Mouse (Mus musculus): ENCODE measurements around the gene Agbl4. TPM values are rescaled to one million over a fixed set of nuclear protein-coding genes. Genes with fewer than 3 reads are reported as not detected.

Agbl4 gene
- polyA plus RNA-seq, 1 experiment from 2014 or later = 0.30 TPM

DNA sequence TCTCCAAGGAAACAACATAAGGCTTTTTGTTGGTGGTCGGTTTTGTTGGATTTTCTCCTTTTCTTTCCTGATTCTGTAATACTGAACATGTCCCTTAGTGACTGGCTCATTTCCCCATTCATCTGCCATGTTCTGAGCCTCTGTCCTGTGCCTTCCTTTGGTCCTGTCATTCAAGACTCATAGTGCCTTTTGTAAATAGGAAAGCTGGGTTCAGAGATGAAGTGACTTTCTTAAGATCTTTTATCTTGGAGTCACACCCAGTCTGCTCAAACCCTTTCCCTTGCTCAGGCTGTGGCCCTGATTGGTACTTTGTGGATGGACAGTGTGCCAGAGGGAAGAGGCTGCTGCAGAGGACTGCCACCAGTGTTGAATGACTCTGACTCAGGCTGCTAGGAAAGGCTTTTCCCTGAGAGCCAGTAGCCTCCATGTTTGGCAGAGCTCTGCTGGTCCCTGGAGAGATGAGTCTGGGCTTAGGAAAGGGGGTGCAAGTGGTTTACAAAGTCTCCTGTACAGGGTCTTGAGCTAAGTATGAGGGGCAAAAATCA lies 1047.2 kb downstream of the Agbl4 start:
- H3K9me3 ChIP-seq = no peaks in the 10 kb centered on the region
- no peaks in the 10 kb centered on the region for H3K27me3 ChIP-seq (replicated peaks)
- H3K4me1 ChIP-seq (replicated peaks) = peaks cover 3% of the 10 kb centered on the region; the same call in 1 of the 2 replicates
- no peak overlapping the region for H3K9ac ChIP-seq
- no peak overlapping the region for H3K4me3 ChIP-seq (replicated peaks)
- no peak for ATAC-seq
- 73% methylated on average over 1 of the region's 1 CpGs for WGBS
- H3K36me3 ChIP-seq = no peaks in the 10 kb centered on the region; the same call in 1 of the 2 replicates
- H3K27ac ChIP-seq = no peak overlapping the region
- no peak overlapping the region for H3K4me2 ChIP-seq (replicated peaks)

DNA sequence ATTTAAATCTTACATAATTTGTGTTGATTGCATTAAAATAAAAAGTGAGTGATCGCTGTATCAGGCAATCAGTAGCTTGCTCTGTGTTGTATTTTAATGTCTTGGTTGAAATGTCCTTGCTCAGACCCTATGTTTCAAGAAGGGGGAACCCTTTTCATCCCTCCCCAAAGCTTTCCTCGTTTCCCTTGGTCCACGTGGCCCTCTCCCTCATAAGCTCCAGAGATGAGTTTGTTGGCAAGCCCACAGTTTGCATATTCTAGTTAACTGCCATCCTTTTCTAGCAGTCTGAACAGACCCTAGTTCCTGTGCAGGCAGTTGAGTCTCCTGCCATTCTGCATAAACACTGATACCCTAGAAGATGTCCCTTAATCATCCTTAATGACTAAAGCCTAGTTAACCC lies 1050.5 kb downstream of the Agbl4 start:
- 68% methylated on average over 3 of the region's 3 CpGs for WGBS
- no peaks in the 10 kb centered on the region for H3K9me3 ChIP-seq
- H3K27ac ChIP-seq = no peak overlapping the region

DNA sequence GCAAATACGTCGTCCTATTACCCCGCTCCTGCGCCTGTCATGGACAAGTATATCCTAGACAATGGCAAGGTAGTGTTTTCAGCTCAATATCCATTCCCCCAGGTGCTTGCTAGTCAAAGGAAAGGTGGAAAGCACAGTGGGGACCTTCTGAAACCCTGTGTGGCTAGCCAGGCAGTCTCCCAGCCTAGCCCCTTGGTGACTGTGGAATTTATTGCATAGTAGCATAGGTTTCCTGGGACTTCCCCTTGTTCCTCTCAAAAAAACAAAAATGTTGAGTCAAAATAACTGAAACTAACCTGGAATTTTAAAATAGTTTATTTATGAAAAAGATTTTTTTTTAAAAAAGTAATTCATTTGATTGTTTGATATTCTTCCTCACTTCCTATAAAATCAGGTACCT lies 1051.1 kb downstream of the Agbl4 start:
- over 99% methylated on average over 4 of the region's 4 CpGs for WGBS
- Histone ChIP-seq H3K4me1 (replicated peaks) (peaks cover 7% of the 10 kb centered on the region; the same call in 1 of the 2 replicates), H3K4me2 (replicated peaks) (no peak overlapping the region), H3K4me3 (replicated peaks) (no peak overlapping the region), H3K36me3 (no peaks in the 10 kb centered on the region), H3K9me3 (no peaks in the 10 kb centered on the region), H3K27me3 (replicated peaks) (no peaks in the 10 kb centered on the region), H3K9ac (no peak overlapping the region), H3K27ac (no peak overlapping the region)
- ATAC-seq = no peak

More for the DNA sequence above, 1050.5 kb downstream of the Agbl4 start:
- Histone ChIP-seq H3K4me1 (replicated peaks) (peaks cover 7% of the 10 kb centered on the region; the same call in 1 of the 2 replicates), H3K4me2 (replicated peaks) (no peak overlapping the region), H3K27me3 (replicated peaks) (no peaks in the 10 kb centered on the region), H3K36me3 (no peaks in the 10 kb centered on the region), H3K4me3 (replicated peaks) (no peak overlapping the region), H3K9ac (no peak overlapping the region)
- no peak for ATAC-seq

DNA sequence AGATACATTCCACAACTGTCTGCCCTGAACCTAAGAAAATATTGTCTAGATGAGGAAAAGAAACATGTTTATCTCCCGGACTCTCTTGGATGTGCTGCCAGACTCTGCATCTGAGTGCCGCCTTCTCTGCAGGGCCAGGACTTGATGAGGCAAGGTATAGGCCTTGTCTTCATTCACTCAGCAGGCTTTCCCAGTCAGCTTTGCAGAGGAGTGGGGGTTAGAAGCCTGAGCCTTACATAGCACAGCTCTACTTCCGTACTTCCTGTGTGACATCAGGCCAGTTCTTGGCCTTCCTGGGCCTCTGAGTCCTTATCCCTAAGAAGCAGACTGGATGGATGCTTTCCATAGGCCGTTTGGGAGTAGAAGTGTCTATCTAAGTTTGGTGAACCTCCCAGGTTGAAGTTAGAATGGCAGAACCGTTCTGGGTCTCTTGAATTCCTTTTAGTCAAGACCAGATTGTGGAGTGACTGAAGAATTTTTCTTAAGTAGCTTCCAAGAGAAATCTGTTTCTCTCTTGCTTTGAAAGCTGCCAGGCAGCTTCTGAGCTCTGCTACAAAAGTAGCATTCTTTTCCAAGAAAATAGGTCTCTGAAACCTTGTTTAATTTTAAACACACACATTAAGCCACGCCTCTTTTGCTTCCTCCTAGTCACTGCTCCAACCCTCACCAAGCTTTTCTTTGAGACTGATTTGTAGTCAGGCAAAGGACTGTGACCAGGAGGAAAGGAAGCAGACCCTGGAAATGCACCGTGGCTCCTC lies 1052.2 kb downstream of the Agbl4 start:
- 62% methylated on average over 7 of the region's 7 CpGs for whole genome bisulfite sequencing
- Histone ChIP-seq H3K27me3 (replicated peaks) (no peaks in the 10 kb centered on the region), H3K4me3 (replicated peaks) (no peak overlapping the region), H3K9ac (no peak overlapping the region), H3K4me1 (replicated peaks) (peaks cover 7% of the 10 kb centered on the region; the same call in 1 of the 2 replicates), H3K36me3 (0 out of 2 replicates have a peak, but pooled peaks cover 4% of the 10 kb centered on the region), H3K27ac (no peak overlapping the region), H3K4me2 (replicated peaks) (no peak overlapping the region), H3K9me3 (no peaks in the 10 kb centered on the region)
- no peak for ATAC-seq

DNA sequence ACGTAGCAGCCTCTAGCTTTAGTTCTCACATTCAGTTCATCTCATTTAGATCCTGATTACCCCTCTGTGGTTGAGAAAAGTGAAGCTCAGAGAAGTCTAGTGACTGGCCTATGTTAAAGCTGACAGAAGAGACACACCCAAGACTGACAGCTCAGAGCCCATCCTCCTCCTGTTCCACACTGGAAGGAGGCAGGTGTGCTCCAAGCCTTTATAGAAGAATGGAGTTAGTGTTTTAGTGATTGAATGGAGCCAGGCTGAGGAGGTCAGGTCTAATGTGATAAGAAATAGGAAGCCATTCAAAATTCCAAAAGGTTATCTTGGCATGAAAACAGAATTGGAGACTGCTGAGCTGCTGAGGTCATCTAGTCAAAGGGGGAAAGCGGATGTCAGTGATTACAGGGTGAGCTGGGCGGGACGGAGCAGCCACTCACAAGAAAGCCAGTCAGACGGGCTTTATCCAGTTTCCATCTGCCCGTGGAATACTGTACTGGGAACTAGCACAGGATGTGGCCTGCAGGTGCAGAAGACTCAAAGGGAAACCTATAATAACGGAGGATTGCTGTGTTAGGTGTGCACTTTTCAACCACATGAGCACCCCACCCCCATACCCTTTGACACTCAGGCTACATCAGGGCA lies 1053.9 kb downstream of the Agbl4 start:
- ATAC-seq = peak; percentile 81
- peak overlapping the region; percentile 60 for H3K27ac ChIP-seq

DNA sequence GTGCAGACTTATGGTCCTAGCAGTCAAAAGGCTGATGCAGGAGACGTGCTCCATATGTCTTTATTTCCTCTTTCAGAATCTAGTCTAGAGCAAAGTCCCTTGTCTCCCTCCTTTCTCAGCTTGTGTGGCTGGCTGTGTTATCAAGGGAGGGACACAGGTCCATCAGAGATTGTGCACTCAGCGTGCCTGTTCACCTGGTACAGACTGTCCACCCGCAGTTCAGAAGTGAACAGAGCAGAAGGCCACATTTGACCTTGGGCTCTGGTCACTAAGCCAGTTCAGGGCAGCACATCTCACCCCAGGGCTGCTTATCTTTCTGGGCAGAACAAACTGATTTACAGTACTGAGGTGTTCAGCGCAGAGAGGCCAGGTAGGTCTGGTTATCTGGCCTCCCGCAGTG lies 1054.7 kb downstream of the Agbl4 start:
- Histone ChIP-seq H3K4me2 (replicated peaks) (no peak overlapping the region), H3K27ac (peak overlapping the region; percentile 58), H3K27me3 (replicated peaks) (no peaks in the 10 kb centered on the region), H3K4me3 (replicated peaks) (no peak overlapping the region), H3K9me3 (no peaks in the 10 kb centered on the region), H3K4me1 (replicated peaks) (peaks cover 7% of the 10 kb centered on the region; the same call in 1 of the 2 replicates), H3K36me3 (0 out of 2 replicates have a peak, but pooled peaks cover 7% of the 10 kb centered on the region), H3K9ac (no peak overlapping the region)
- WGBS = 69% methylated on average over 5 of the region's 5 CpGs
- ATAC-seq = peak; percentile 84

More for the DNA sequence above, 1053.9 kb downstream of the Agbl4 start:
- Histone ChIP-seq H3K4me3 (replicated peaks) (no peak overlapping the region), H3K4me1 (replicated peaks) (peaks cover 7% of the 10 kb centered on the region; the same call in 1 of the 2 replicates), H3K36me3 (0 out of 2 replicates have a peak, but pooled peaks cover 7% of the 10 kb centered on the region), H3K27me3 (replicated peaks) (no peaks in the 10 kb centered on the region), H3K9ac (no peak overlapping the region), H3K4me2 (replicated peaks) (no peak overlapping the region), H3K9me3 (no peaks in the 10 kb centered on the region)
- WGBS = 57% methylated on average over 7 of the region's 7 CpGs

DNA sequence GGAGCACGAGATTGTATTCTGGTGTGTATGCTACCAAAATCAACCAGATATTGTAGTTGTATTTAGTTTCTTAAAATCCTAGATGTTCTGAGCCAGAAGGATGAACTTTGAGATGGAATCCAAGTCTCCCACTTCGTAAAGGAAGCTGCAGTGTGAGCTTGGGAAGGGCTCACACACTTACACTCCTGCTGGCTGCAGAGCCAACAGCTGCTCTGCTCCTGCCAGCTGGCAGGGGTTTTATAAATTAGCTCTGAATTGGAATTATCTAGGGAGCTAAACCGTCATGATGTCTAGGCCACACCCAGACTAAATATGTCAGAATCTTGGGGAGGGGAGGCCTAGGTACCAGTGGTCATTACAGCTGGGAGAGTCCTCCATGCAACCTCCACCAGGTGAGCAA lies 1055.8 kb downstream of the Agbl4 start:
- Histone ChIP-seq H3K4me2 (replicated peaks) (no peak overlapping the region), H3K36me3 (0 out of 2 replicates have a peak, but pooled peaks cover 7% of the 10 kb centered on the region), H3K27me3 (replicated peaks) (no peaks in the 10 kb centered on the region), H3K4me3 (replicated peaks) (no peak overlapping the region), H3K9me3 (no peaks in the 10 kb centered on the region), H3K9ac (no peak overlapping the region), H3K27ac (no peak overlapping the region), H3K4me1 (replicated peaks) (peaks cover 7% of the 10 kb centered on the region; the same call in 1 of the 2 replicates)
- ATAC-seq = no peak
- 56% methylated on average over 3 of the region's 3 CpGs for WGBS

DNA sequence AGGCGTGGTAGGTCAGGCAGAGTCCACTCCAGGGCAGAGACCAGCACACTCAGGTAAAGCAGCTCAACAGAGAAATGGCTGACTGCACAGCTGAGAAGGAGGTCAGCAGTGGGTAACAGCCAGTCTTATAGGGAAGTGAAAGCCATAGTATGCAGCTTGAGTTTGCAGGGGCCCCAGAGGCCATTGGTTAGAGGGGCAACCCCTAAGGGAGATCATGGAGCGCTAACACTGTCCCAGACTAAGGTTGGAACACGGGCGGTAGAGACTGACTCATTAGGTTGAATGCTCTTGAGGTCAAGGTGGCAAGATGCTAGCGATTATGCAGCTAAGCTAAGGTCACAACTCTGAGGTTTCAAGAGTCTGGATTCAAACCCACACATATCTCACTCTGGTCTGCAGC lies 1058.2 kb downstream of the Agbl4 start:
- Histone ChIP-seq H3K9me3 (no peaks in the 10 kb centered on the region), H3K4me2 (replicated peaks) (no peak overlapping the region), H3K36me3 (0 out of 2 replicates have a peak, but pooled peaks cover 7% of the 10 kb centered on the region), H3K9ac (no peak overlapping the region), H3K27ac (no peak overlapping the region), H3K4me1 (replicated peaks) (0 out of 2 replicates have a peak, but pooled peaks cover 4% of the 10 kb centered on the region), H3K27me3 (replicated peaks) (no peaks in the 10 kb centered on the region), H3K4me3 (replicated peaks) (no peak overlapping the region)
- WGBS = 95% methylated on average over 5 of the region's 5 CpGs
- no peak for ATAC-seq

DNA sequence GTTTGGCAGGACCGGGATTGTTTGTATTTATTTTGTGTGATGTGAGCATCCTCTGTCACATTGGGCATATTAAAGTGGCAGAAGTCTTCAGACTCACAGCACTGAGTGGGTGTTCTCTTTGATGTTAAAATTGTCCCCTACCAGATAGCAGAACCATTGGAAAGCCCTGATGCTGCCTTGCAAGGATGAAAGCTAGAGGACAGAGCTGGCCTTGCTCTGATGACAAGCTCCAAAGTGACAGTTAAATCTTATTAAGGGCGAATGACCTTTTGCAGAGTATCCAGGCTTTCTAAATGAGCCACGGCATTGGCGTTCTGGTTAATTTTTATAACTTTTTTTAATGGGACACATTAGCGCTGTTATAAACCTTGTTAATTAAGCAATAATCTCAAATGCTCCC lies 1060.1 kb downstream of the Agbl4 start:
- no peak for ATAC-seq
- Histone ChIP-seq H3K36me3 (0 out of 2 replicates have a peak, but pooled peaks cover 7% of the 10 kb centered on the region), H3K27ac (no peak overlapping the region), H3K4me2 (replicated peaks) (no peak overlapping the region), H3K9ac (no peak overlapping the region), H3K27me3 (replicated peaks) (no peaks in the 10 kb centered on the region), H3K4me3 (replicated peaks) (no peak overlapping the region), H3K9me3 (no peaks in the 10 kb centered on the region), H3K4me1 (replicated peaks) (no peaks in the 10 kb centered on the region)
- 86% methylated on average over 5 of the region's 5 CpGs for WGBS

DNA sequence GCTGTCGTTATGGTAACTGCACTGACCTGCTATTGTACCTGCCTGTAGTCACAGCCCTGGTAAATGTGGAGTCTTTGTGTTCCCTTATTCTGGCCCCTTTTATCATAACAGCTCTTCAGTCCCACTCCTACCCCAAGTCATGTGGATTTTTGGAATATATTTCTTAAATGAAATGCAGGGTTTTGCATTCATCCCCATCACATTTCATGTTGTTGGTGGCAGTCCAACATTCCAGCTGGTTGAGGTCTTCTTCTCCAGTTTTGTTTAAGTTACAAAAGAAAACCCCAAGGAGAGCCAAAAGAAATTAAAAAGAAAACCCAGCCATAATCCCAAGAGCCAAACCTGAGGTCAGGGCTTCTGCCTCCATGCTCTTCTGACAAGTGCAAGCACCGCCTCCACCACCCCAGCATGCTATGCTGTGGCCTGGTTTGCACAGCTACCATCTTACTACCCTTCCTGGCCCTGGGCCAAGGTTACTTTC lies 1069.9 kb downstream of the Agbl4 start:
- WGBS = 69% methylated on average over 2 of the region's 2 CpGs
- ATAC-seq = peak; percentile 65; the same call in 1 of the 2 replicates
- no peaks in the 10 kb centered on the region for H3K27me3 ChIP-seq (replicated peaks)

DNA sequence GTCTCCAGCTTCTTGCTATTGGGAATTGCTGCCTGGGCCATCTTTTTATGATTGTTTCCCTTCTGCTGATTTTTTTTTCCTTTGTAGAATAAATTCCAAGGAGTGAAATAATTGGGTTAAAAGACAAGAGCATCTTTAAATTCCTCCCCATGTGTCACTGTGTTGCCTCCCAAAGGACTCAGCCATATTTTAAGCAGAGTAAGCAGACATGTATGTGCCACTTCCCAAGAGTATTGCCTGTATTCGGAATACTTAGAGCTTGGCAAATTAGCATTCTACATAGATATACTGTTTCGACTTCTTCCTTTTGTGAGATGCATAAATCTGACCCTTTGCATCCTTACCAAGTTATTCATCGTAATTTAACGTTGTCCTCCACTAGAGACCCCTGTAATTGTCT lies 1070.3 kb downstream of the Agbl4 start:
- 75% methylated on average over 4 of the region's 4 CpGs for WGBS
- Histone ChIP-seq H3K36me3 (no peaks in the 10 kb centered on the region), H3K4me2 (replicated peaks) (no peak overlapping the region), H3K27ac (no peak overlapping the region), H3K9ac (no peak overlapping the region), H3K27me3 (replicated peaks) (no peaks in the 10 kb centered on the region), H3K9me3 (no peaks in the 10 kb centered on the region), H3K4me1 (replicated peaks) (no peaks in the 10 kb centered on the region), H3K4me3 (replicated peaks) (no peak overlapping the region)
- ATAC-seq = no peak

More for the DNA sequence above, 1069.9 kb downstream of the Agbl4 start:
- Histone ChIP-seq H3K9ac (no peak overlapping the region), H3K4me3 (replicated peaks) (no peak overlapping the region), H3K4me2 (replicated peaks) (no peak overlapping the region), H3K4me1 (replicated peaks) (no peaks in the 10 kb centered on the region), H3K9me3 (no peaks in the 10 kb centered on the region), H3K27ac (no peak overlapping the region), H3K36me3 (no peaks in the 10 kb centered on the region)

DNA sequence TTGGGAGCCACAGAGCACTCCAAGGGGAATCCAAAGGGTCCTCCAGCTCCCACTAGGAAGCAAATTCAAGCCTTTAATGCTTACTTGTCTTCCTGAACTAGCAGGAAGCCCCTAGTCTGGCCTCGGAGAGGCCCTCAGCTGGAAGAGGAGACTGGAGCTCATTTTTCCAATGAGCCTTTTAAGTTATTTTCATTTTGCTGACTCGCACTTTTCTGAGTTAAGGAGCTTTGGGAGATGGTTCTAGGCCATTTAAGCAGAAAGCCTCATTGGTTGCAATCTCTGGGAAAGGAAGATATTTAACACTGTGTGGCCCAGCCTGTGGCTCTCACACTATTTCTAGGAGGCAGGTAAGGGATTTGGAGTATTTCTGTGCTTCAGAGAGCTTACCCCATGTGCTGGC lies 1072.4 kb downstream of the Agbl4 start:
- Histone ChIP-seq H3K9me3 (no peaks in the 10 kb centered on the region), H3K36me3 (no peaks in the 10 kb centered on the region), H3K9ac (no peak overlapping the region), H3K27me3 (replicated peaks) (no peaks in the 10 kb centered on the region), H3K4me1 (replicated peaks) (no peaks in the 10 kb centered on the region), H3K4me3 (replicated peaks) (no peak overlapping the region), H3K27ac (no peak overlapping the region), H3K4me2 (replicated peaks) (no peak overlapping the region)
- ATAC-seq = no peak
- WGBS = 74% methylated on average over 2 of the region's 2 CpGs
